Mouse (Mus musculus): Measurements from ENCODE around the gene Il15ra. TPM values are rescaled to one million over a fixed set of nuclear protein-coding genes. Genes with fewer than 3 reads are reported as not detected.
A peak's percentile ranks its signal among the peaks of the same experiment; 100 is the strongest.

Il15ra gene
- polyA plus RNA-seq, 1 experiment from 2014 or later: 4.3 TPM

- Histone ChIP-seq H3K4me1 (replicated peaks; ENCODE audit: insufficient read depth, low read length) (peaks cover 22% of the 10 kb centered on the region), H3K9me3 (replicated peaks; ENCODE audit: low read length) (no peaks in the 10 kb centered on the region), H3K27me3 (ENCODE audit: insufficient read depth, low read length) (no peaks in the 10 kb centered on the region), H3K4me3 (replicated peaks; ENCODE audit: low read depth, low read length) (peak overlapping the region; percentile 80), H3K4me2 (ENCODE audit: low read length) (peak overlapping the region; percentile 95), H3K27ac (peak overlapping the region; percentile 98), H3K36me3 (ENCODE audit: insufficient read depth, low read length) (peaks cover 26% of the 10 kb centered on the region), H3K9ac (ENCODE audit: low read depth, low read length) (peak overlapping the region; percentile 83)
- DNase-seq (ENCODE audit: low spot score): peak; percentile 98
- peak; percentile 88 for ATAC-seq (replicated peaks; ENCODE audit: low FRiP score, low read depth)
- WGBS: under 1% methylated on average over 43 of the region's 43 CpGs
- TF ChIP-seq CTCF (IDR thresholded peaks at IDR 0.05; ENCODE audit: low read depth): peak; percentile 39
Measured at GRCm38 (mm10) chr2:11778087-11778823, 73.2 kb downstream of the Il15ra start.

Other genes starting within 250 kb of the Il15ra start
- 9.4 and 10.9 TPM in 2 replicates for gene Pfkfb3, start 151.2 kb upstream of the Il15ra start, polyA plus RNA-seq (2015; fragmentation: Nextera tagmentation; extraction: Ambion mirVana)
- 110 and 116 TPM in 2 replicates for gene Rbm17, start 101.1 kb upstream of the Il15ra start, polyA plus RNA-seq (2015; fragmentation: Nextera tagmentation; extraction: Ambion mirVana)
- gene Gm17490, start 79.0 kb upstream of the Il15ra start, polyA plus RNA-seq (2015; fragmentation: Nextera tagmentation; extraction: Ambion mirVana): not detected in 2 replicates
- not detected in 2 replicates for gene Il2ra, start 62.5 kb upstream of the Il15ra start, polyA plus RNA-seq (2015; fragmentation: Nextera tagmentation; extraction: Ambion mirVana)
- 103 and 117 TPM in 2 replicates for gene Fbh1, start 72.3 kb downstream of the Il15ra start, polyA plus RNA-seq (2015; fragmentation: Nextera tagmentation; extraction: Ambion mirVana)
- 31.0 and 34.5 TPM in 2 replicates for gene Ankrd16, start 72.6 kb downstream of the Il15ra start, polyA plus RNA-seq (2015; fragmentation: Nextera tagmentation; extraction: Ambion mirVana)